Mouse (Mus musculus): Measurements from ENCODE around the gene Ctla4. TPM values are rescaled to one million over a fixed set of nuclear protein-coding genes. Genes with fewer than 3 reads are reported as not detected.

Gene Ctla4
- polyA plus RNA-seq, 1 experiment from 2014 or later, result not detected

DNA sequence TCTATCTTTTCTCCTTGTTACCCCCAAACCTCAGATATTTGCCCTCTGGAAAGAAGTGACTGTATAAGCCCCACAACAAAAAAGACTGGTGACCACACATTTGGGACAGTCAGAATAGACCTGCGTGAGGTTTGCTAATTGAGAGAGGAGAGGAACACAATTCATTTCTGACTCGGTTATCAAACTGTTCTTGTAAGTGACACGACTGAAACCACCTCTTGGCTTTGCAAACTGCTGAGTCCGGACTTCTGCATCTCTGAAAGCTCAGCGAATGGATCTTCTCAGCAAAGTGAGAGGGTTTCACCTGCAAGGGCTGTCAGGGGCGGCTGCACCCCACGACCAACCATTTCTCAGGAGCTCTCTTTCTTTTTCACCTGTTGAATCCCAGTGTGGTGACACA is 43.6 kb downstream of the Ctla4 start:
- no peak for ATAC-seq (ENCODE audit: insufficient read depth)
- Histone ChIP-seq H3K27ac (replicated peaks) (no peak overlapping the region), H3K4me3 (replicated peaks) (no peak overlapping the region), H3K9ac (no peak overlapping the region), H3K9me3 (replicated peaks) (no peaks in the 10 kb centered on the region), H3K27me3 (no peaks in the 10 kb centered on the region), H3K4me2 (no peak overlapping the region), H3K4me1 (replicated peaks) (no peaks in the 10 kb centered on the region), H3K36me3 (replicated peaks) (no peaks in the 10 kb centered on the region)
- 55% methylated on average over 7 of the region's 7 CpGs for WGBS (ENCODE audit: insufficient replicate concordance)

- Histone ChIP-seq H3K4me1 (replicated peaks) (no peaks in the 10 kb centered on the region), H3K36me3 (replicated peaks) (no peaks in the 10 kb centered on the region), H3K27ac (replicated peaks) (no peak overlapping the region), H3K9ac (no peak overlapping the region), H3K9me3 (replicated peaks) (no peaks in the 10 kb centered on the region), H3K4me3 (replicated peaks) (no peak overlapping the region), H3K27me3 (no peaks in the 10 kb centered on the region), H3K4me2 (no peak overlapping the region)
- no peak for ATAC-seq (ENCODE audit: insufficient read depth)
- WGBS (ENCODE audit: insufficient replicate concordance), result 55% methylated on average over 8 of the region's 8 CpGs
Observed at GRCm38 (mm10) chr1:60935968-60936581, 49.3 kb downstream of the Ctla4 start.

GRCm38 (mm10) chr1:60936963-60937711 is 50.3 kb downstream of the Ctla4 start:
- H3K4me3 ChIP-seq (replicated peaks), result no peak overlapping the region
- no peak for ATAC-seq (ENCODE audit: insufficient read depth)
- H3K27me3 ChIP-seq, result no peaks in the 10 kb centered on the region
- WGBS (ENCODE audit: insufficient replicate concordance), result 40% methylated on average over 6 of the region's 6 CpGs
- no peak overlapping the region for H3K9ac ChIP-seq
- no peaks in the 10 kb centered on the region for H3K9me3 ChIP-seq (replicated peaks)
- no peak overlapping the region for H3K27ac ChIP-seq (replicated peaks)
- no peak overlapping the region for H3K4me2 ChIP-seq
- H3K36me3 ChIP-seq (replicated peaks), result no peaks in the 10 kb centered on the region
- H3K4me1 ChIP-seq (replicated peaks), result no peaks in the 10 kb centered on the region

- no peaks in the 10 kb centered on the region for H3K27me3 ChIP-seq
- H3K9me3 ChIP-seq (replicated peaks), result no peaks in the 10 kb centered on the region
Observed at GRCm38 (mm10) chr1:60938256-60938655, 51.5 kb downstream of the Ctla4 start.

GRCm38 (mm10) chr1:60938974-60939373 is 52.2 kb downstream of the Ctla4 start:
- Histone ChIP-seq H3K27ac (replicated peaks) (no peak overlapping the region), H3K4me1 (replicated peaks) (no peaks in the 10 kb centered on the region), H3K36me3 (replicated peaks) (no peaks in the 10 kb centered on the region), H3K9ac (no peak overlapping the region), H3K4me2 (no peak overlapping the region), H3K4me3 (replicated peaks) (no peak overlapping the region), H3K9me3 (replicated peaks) (no peaks in the 10 kb centered on the region), H3K27me3 (no peaks in the 10 kb centered on the region)
- no peak for ATAC-seq (ENCODE audit: insufficient read depth)
- 56% methylated on average over 5 of the region's 5 CpGs for WGBS (ENCODE audit: insufficient replicate concordance)

More at GRCm38 (mm10) chr1:60938256-60938655, 51.5 kb downstream of the Ctla4 start:
- ATAC-seq (ENCODE audit: insufficient read depth), result no peak
- H3K27ac ChIP-seq (replicated peaks), result no peak overlapping the region
- H3K4me3 ChIP-seq (replicated peaks), result no peak overlapping the region
- no peak overlapping the region for H3K4me2 ChIP-seq
- no peaks in the 10 kb centered on the region for H3K4me1 ChIP-seq (replicated peaks)
- no peak overlapping the region for H3K9ac ChIP-seq
- 59% methylated on average over 2 of the region's 2 CpGs for WGBS (ENCODE audit: insufficient replicate concordance)
- no peaks in the 10 kb centered on the region for H3K36me3 ChIP-seq (replicated peaks)

DNA sequence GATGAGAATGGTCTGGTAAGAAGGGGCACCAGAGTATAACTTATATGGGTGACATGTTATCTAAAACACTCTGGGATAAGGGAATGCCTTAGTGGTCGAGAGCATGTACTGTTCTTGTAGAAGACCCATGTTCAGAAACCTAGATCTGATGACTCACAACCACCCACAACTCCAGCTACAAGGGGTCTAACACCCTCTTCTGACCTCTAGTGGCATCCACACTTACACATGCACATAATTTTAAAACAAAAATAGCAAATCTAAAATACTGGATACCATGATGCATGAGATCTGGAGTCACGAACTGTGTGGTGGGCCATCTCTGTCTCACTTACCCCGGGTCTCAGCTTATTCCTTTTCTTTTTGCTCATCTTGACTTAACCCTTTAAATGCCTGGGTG is 53.2 kb downstream of the Ctla4 start:
- 52% methylated on average over 3 of the region's 3 CpGs for WGBS (ENCODE audit: insufficient replicate concordance)
- no peak for ATAC-seq (ENCODE audit: insufficient read depth)
- Histone ChIP-seq H3K36me3 (replicated peaks) (no peaks in the 10 kb centered on the region), H3K4me1 (replicated peaks) (no peaks in the 10 kb centered on the region), H3K27ac (replicated peaks) (no peak overlapping the region), H3K27me3 (no peaks in the 10 kb centered on the region), H3K4me3 (replicated peaks) (no peak overlapping the region), H3K4me2 (no peak overlapping the region), H3K9ac (no peak overlapping the region), H3K9me3 (replicated peaks) (no peaks in the 10 kb centered on the region)

DNA sequence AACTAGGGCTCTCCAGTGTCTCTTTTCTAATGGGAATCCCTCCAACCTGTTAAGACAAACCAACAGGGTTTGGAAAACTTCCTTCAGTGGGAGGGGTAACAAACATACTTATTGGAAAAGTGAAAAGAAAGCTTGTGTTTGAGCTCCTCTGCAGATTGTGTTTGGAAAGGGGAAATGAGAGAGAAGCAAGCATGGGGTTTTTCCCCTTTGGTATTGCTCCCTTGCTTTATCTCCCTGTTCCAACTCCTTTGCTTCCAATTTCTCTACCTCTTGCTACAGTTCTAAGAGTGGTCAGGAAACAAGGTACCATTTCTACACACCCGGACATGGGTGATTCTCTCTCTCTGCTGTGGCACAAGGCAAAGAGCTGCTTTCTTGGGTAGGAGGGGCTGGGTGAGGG is 53.8 kb downstream of the Ctla4 start:
- Histone ChIP-seq H3K4me1 (replicated peaks) (no peaks in the 10 kb centered on the region), H3K9me3 (replicated peaks) (no peaks in the 10 kb centered on the region), H3K4me2 (no peak overlapping the region), H3K27me3 (no peaks in the 10 kb centered on the region), H3K36me3 (replicated peaks) (no peaks in the 10 kb centered on the region), H3K4me3 (replicated peaks) (no peak overlapping the region), H3K27ac (replicated peaks) (no peak overlapping the region), H3K9ac (no peak overlapping the region)
- 40% methylated on average over 1 of the region's 1 CpGs for WGBS (ENCODE audit: insufficient replicate concordance)
- no peak for ATAC-seq (ENCODE audit: insufficient read depth)

GRCm38 (mm10) chr1:60941056-60942048 is 54.6 kb downstream of the Ctla4 start:
- H3K27ac ChIP-seq (replicated peaks), result no peak overlapping the region
- H3K9ac ChIP-seq, result no peak overlapping the region
- no peaks in the 10 kb centered on the region for H3K4me1 ChIP-seq (replicated peaks)
- H3K9me3 ChIP-seq (replicated peaks), result no peaks in the 10 kb centered on the region
- ATAC-seq (ENCODE audit: insufficient read depth), result no peak
- 76% methylated on average over 5 of the region's 5 CpGs for WGBS (ENCODE audit: insufficient replicate concordance)
- no peaks in the 10 kb centered on the region for H3K27me3 ChIP-seq
- H3K4me3 ChIP-seq (replicated peaks), result no peak overlapping the region
- H3K4me2 ChIP-seq, result no peak overlapping the region
- H3K36me3 ChIP-seq (replicated peaks), result no peaks in the 10 kb centered on the region

GRCm38 (mm10) chr1:60942921-60943320 is 56.1 kb downstream of the Ctla4 start:
- no peak overlapping the region for H3K27ac ChIP-seq (replicated peaks)
- no peaks in the 10 kb centered on the region for H3K36me3 ChIP-seq (replicated peaks)
- no peaks in the 10 kb centered on the region for H3K4me1 ChIP-seq (replicated peaks)
- no peak for ATAC-seq (ENCODE audit: insufficient read depth)
- no peaks in the 10 kb centered on the region for H3K9me3 ChIP-seq (replicated peaks)
- 47% methylated on average over 2 of the region's 2 CpGs for WGBS (ENCODE audit: insufficient replicate concordance)
- H3K4me3 ChIP-seq (replicated peaks), result no peak overlapping the region
- H3K9ac ChIP-seq, result no peak overlapping the region
- H3K27me3 ChIP-seq, result no peaks in the 10 kb centered on the region
- H3K4me2 ChIP-seq, result no peak overlapping the region

DNA sequence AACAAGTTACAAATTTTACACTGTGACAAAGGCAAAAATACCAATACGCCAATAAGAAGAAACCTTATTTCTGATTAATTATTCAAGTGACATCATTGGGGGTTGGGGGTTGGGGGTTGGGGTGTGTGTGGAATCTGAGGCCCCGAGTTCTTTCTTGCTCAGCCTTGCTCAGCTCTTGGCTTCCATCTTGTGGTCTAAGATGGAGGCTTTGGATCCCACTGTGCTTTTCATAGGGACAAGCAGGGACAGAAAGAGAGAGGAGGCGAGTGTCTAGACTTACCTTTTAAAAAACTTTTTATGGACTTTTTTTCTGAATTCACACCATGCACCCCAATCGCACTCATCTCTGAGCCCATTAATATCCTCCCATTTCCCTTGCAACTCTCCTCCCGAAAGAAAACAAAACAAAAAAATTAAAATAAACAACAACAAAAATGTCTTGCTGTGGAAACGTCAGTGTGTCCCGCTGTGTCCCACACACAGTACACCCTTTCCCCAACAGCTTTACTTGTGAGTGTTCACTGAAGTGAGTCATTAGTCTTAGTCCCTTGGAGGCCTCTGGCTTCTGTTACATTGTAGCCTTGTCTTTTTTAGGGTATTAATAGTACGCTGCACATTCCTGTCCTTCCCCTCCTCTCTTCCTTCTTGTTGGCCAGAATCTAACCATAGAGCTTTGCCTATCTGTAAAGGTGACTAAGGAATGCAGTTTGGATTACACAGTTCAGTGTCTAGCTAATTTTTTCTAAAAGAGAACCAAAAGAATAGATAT is 59.0 kb downstream of the Ctla4 start:
- WGBS (ENCODE audit: insufficient replicate concordance), result 67% methylated on average over 8 of the region's 8 CpGs
- H3K27ac ChIP-seq (replicated peaks), result no peak overlapping the region
- H3K4me3 ChIP-seq (replicated peaks), result no peak overlapping the region
- no peak overlapping the region for H3K9ac ChIP-seq
- ATAC-seq (ENCODE audit: insufficient read depth), result no peak
- H3K4me1 ChIP-seq (replicated peaks), result no peaks in the 10 kb centered on the region
- H3K4me2 ChIP-seq, result no peak overlapping the region
- H3K9me3 ChIP-seq (replicated peaks), result no peaks in the 10 kb centered on the region
- no peaks in the 10 kb centered on the region for H3K27me3 ChIP-seq
- H3K36me3 ChIP-seq (replicated peaks), result no peaks in the 10 kb centered on the region

Data from liver, embryonic 15.5 days (tissue).